Mouse (Mus musculus) liver, postnatal 0 days (tissue): ENCODE measurements around the gene Arsg.

Experiments
- CTCF ChIP-seq: sonication (generic); IDR thresholded peaks from 2 replicates; pipeline ENCODE4 v1.5.1; 2016; ENCODE audit warnings: antibody characterized with exemption, low read depth
- EP300 ChIP-seq: IDR thresholded peaks from 2 replicates; pipeline ENCODE4 v1.6.1; 2016; ENCODE audit warnings: antibody characterized with exemption, low read depth, mild to moderate bottlenecking

DNA sequence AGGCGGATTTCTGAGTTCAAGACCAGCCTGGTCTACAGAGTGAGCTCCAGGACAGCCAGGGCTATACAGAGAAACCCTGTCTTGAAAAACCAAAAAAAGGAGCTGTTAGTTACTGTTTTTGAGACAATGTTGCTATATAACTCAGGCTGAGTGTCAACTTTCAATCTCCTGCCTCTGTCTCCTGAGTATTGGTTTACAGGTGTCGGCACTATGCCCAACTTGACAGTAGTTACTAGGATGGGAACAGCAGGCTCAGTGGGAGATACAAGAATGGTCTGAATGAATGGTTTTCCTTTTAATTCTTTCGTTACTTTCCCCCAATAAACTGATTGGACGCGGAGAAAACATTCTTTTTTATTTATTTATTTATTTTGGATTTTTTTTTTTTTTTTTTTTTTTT is 45.8 kb upstream of the Arsg start:
- TF ChIP-seq CTCF: no peak
- TF ChIP-seq EP300: no peak
